Mouse (Mus musculus) CH12.LX (cell line): ENCODE data around the gene Itpr3. TPM values are rescaled to one million over a fixed set of nuclear protein-coding genes. Genes with fewer than 3 reads are reported as not detected.
A peak's percentile ranks its signal among the peaks of the same experiment; 100 is the strongest.

Experiments used
- DNase-seq: peaks from one replicate; pipeline ENCODE4 v3.0.0-alpha.2; 2013; ENCODE audit errors: extremely low read depth
- H3K27ac ChIP-seq: 2 replicates; pipeline ENCODE4 v1.5.1; 2012; ENCODE audit warnings: low read depth, mild to moderate bottlenecking, control low read depth, moderate library complexity; ENCODE audit not compliant: insufficient read depth
- H3K27me3 ChIP-seq: replicated peaks from 2 replicates; pipeline ENCODE3; 2012; ENCODE audit warnings: inconsistent platforms
- H3K36me3 ChIP-seq, 2 experiments: replicated peaks in 1 of 2; 2 replicates each; pipeline versions ENCODE3 to v1.6.1; 2012; ENCODE audit warnings: inconsistent platforms in 1 of 2, low read length in 1 of 2, mild to moderate bottlenecking in 1 of 2, mixed read lengths in 1 of 2, moderate library complexity in 1 of 2; ENCODE audit not compliant: control insufficient read depth in 1 of 2, insufficient read depth in 1 of 2
- H3K4me1 ChIP-seq, 2 experiments: 2 replicates each; pipeline ENCODE4 v1.6.1; 2012; ENCODE audit warnings: inconsistent platforms in 1 of 2, moderate library complexity in 1 of 2; ENCODE audit not compliant: insufficient read depth in 2 of 2, control insufficient read depth in 1 of 2
- H3K4me2 ChIP-seq: 2 replicates; pipeline ENCODE4 v1.6.1; 2012; ENCODE audit warnings: low read depth, mild to moderate bottlenecking, control low read depth; ENCODE audit not compliant: poor library complexity, insufficient read depth, severe bottlenecking
- H3K4me3 ChIP-seq, 3 experiments: fragments of 150-350 bp in 1 of 3; sonication (generic) in 1 of 3; replicated peaks in 1 of 3; 2 replicates each; pipeline versions ENCODE3 to v1.5.1; 2011 to 2012; ENCODE audit warnings: low read depth in 2 of 3, low read length in 2 of 3, mild to moderate bottlenecking in 2 of 3, moderate library complexity in 2 of 3, control low read depth in 1 of 3, improper control_type of control experiment in 1 of 3, inconsistent platforms in 1 of 3, mixed read lengths in 1 of 3; ENCODE audit not compliant: poor library complexity in 1 of 3
- H3K79me2 ChIP-seq: replicated peaks from 2 replicates; pipeline ENCODE4 v1.6.1; 2012; ENCODE audit warnings: mild to moderate bottlenecking, moderate library complexity; ENCODE audit not compliant: control insufficient read depth, poor library complexity, insufficient read depth, severe bottlenecking; ENCODE audit errors: extremely low read depth
- H3K9ac ChIP-seq: 2 replicates; pipeline ENCODE4 v1.6.1; 2012; ENCODE audit warnings: low read depth, mild to moderate bottlenecking, control low read depth, moderate library complexity; ENCODE audit not compliant: insufficient read depth
- H3K9me3 ChIP-seq: replicated peaks from 2 replicates; pipeline ENCODE3; 2012; ENCODE audit warnings: low read length, inconsistent platforms, mixed read lengths
- BHLHE40 ChIP-seq: IDR thresholded peaks from 2 replicates; pipeline ENCODE4 v1.6.1; 2011; ENCODE audit warnings: mild to moderate bottlenecking, low read depth, low read length, improper control_type of control experiment
- CHD2 ChIP-seq: IDR thresholded peaks from 2 replicates; pipeline ENCODE4 v1.6.1; 2011; ENCODE audit warnings: low read length, improper control_type of control experiment
- CTCF ChIP-seq, 2 experiments: IDR thresholded peaks in 1 of 2; conservative IDR thresholded peaks in 1 of 2; 2 replicates each; pipeline ENCODE4 v1.5.1; 2011 to 2012; ENCODE audit warnings: low read depth in 2 of 2, low read length in 2 of 2, improper control_type of control experiment in 1 of 2, inconsistent platforms in 1 of 2, mild to moderate bottlenecking in 1 of 2, moderate library complexity in 1 of 2
- E2F4 ChIP-seq: IDR thresholded peaks from 2 replicates; pipeline ENCODE4 v1.6.1; 2011; ENCODE audit warnings: low read depth, low read length, improper control_type of control experiment; ENCODE audit not compliant: insufficient replicate concordance
- ELF1 ChIP-seq: IDR thresholded peaks from 2 replicates; pipeline ENCODE4 v1.6.1; 2014; ENCODE audit warnings: low read depth, mild to moderate bottlenecking, inconsistent platforms, low read length, improper control_type of control experiment
- EP300 ChIP-seq: IDR thresholded peaks from 2 replicates; pipeline ENCODE4 v1.6.1; 2011; ENCODE audit warnings: low read length, improper control_type of control experiment
- ETS1 ChIP-seq: conservative IDR thresholded peaks from 2 replicates; pipeline ENCODE4 v1.6.1; 2012; ENCODE audit warnings: low read depth, mild to moderate bottlenecking, inconsistent platforms, low read length, improper control_type of control experiment, moderate library complexity
- GABPA ChIP-seq: IDR thresholded peaks from 2 replicates; pipeline ENCODE4 v1.6.1; 2012; ENCODE audit warnings: low read depth, low read length, improper control_type of control experiment, inconsistent platforms; ENCODE audit not compliant: insufficient replicate concordance
- HCFC1 ChIP-seq: IDR thresholded peaks from 2 replicates; pipeline ENCODE4 v1.6.1; 2012; ENCODE audit warnings: low read depth, mild to moderate bottlenecking, inconsistent platforms, low read length, improper control_type of control experiment
- IRF4 ChIP-seq: IDR thresholded peaks from 2 replicates; pipeline ENCODE4 v1.6.1; 2014; ENCODE audit warnings: low read depth, mild to moderate bottlenecking, inconsistent platforms, low read length, improper control_type of control experiment
- JUND ChIP-seq: conservative IDR thresholded peaks from 2 replicates; pipeline ENCODE4 v1.6.1; 2011; ENCODE audit warnings: low read depth, low read length, improper control_type of control experiment
- KAT2A ChIP-seq: IDR thresholded peaks from 2 replicates; pipeline ENCODE4 v1.6.1; 2012; ENCODE audit warnings: low read length, improper control_type of control experiment, inconsistent platforms; ENCODE audit not compliant: insufficient replicate concordance
- MAFK ChIP-seq: IDR thresholded peaks from 2 replicates; pipeline ENCODE4 v1.6.1; 2011; ENCODE audit warnings: low read length, improper control_type of control experiment; ENCODE audit not compliant: insufficient replicate concordance
- MAX ChIP-seq: IDR thresholded peaks from 2 replicates; pipeline ENCODE4 v1.6.1; 2011; ENCODE audit warnings: low read length, improper control_type of control experiment
- MEF2A ChIP-seq: IDR thresholded peaks from 2 replicates; pipeline ENCODE4 v1.6.1; 2014; ENCODE audit warnings: low read depth, mild to moderate bottlenecking, inconsistent platforms, low read length, improper control_type of control experiment, borderline replicate concordance
- MXI1 ChIP-seq: IDR thresholded peaks from 2 replicates; pipeline ENCODE4 v1.6.1; 2011; ENCODE audit warnings: mild to moderate bottlenecking, low read depth, low read length, improper control_type of control experiment
- MYC ChIP-seq: IDR thresholded peaks from 2 replicates; pipeline ENCODE4 v1.6.1; 2011; ENCODE audit warnings: low read depth, mild to moderate bottlenecking, improper control_type of control experiment, low read length
- NELFE ChIP-seq: IDR thresholded peaks from 2 replicates; pipeline ENCODE4 v1.6.1; 2011; ENCODE audit warnings: low read depth, low read length, improper control_type of control experiment
- POLR2A ChIP-seq: IDR thresholded peaks from 2 replicates; pipeline ENCODE4 v1.6.1; 2011; ENCODE audit warnings: low read depth, mild to moderate bottlenecking, improper control_type of control experiment, low read length
- POLR2AphosphoS2 ChIP-seq: IDR thresholded peaks from 2 replicates; pipeline ENCODE4 v1.6.1; 2011; ENCODE audit warnings: low read depth, low read length, improper control_type of control experiment
- RAD21 ChIP-seq: IDR thresholded peaks from 2 replicates; pipeline ENCODE4 v1.6.1; 2011; ENCODE audit warnings: low read depth, mild to moderate bottlenecking, low read length, improper control_type of control experiment, moderate library complexity
- RCOR1 ChIP-seq: conservative IDR thresholded peaks from 2 replicates; pipeline ENCODE4 v1.6.1; 2012; ENCODE audit warnings: low read depth, mild to moderate bottlenecking, inconsistent platforms, low read length, improper control_type of control experiment
- SIN3A ChIP-seq: IDR thresholded peaks from 2 replicates; pipeline ENCODE4 v1.6.1; 2012; ENCODE audit warnings: low read length, improper control_type of control experiment, inconsistent platforms
- SMC3 ChIP-seq: IDR thresholded peaks from 2 replicates; pipeline ENCODE4 v1.6.1; 2011; ENCODE audit warnings: low read depth, low read length, improper control_type of control experiment
- TBP ChIP-seq: conservative IDR thresholded peaks from 2 replicates; pipeline ENCODE4 v1.6.1; 2011; ENCODE audit warnings: low read depth, low read length, improper control_type of control experiment
- TCF12 ChIP-seq: IDR thresholded peaks from 2 replicates; pipeline ENCODE4 v1.6.1; 2014; ENCODE audit warnings: low read depth, mild to moderate bottlenecking, inconsistent platforms, low read length, improper control_type of control experiment
- UBTF ChIP-seq: IDR thresholded peaks from 2 replicates; pipeline ENCODE4 v1.6.1; 2012; ENCODE audit warnings: low read depth, mild to moderate bottlenecking, inconsistent platforms, low read length, improper control_type of control experiment, moderate library complexity
- USF1 ChIP-seq: IDR thresholded peaks from 2 replicates; pipeline ENCODE4 v1.6.1; 2014; ENCODE audit warnings: low read depth, mild to moderate bottlenecking, inconsistent platforms, low read length, improper control_type of control experiment
- USF2 ChIP-seq: conservative IDR thresholded peaks from 2 replicates; pipeline ENCODE4 v1.6.1; 2011; ENCODE audit warnings: low read depth, low read length, improper control_type of control experiment
- ZC3H11A ChIP-seq: IDR thresholded peaks from 2 replicates; pipeline ENCODE4 v1.6.1; 2012; ENCODE audit warnings: low read depth, mild to moderate bottlenecking, inconsistent platforms, low read length, improper control_type of control experiment
- ZKSCAN1 ChIP-seq: IDR thresholded peaks from 2 replicates; pipeline ENCODE4 v1.6.1; 2012; ENCODE audit warnings: low read depth, inconsistent platforms, low read length, improper control_type of control experiment, borderline replicate concordance
- ZMIZ1 ChIP-seq: IDR thresholded peaks from 2 replicates; pipeline ENCODE4 v1.6.1; 2012; ENCODE audit warnings: low read depth, mild to moderate bottlenecking, inconsistent platforms, low read length, improper control_type of control experiment
- ZNF384 ChIP-seq: IDR thresholded peaks from 2 replicates; pipeline ENCODE4 v1.6.1; 2012; ENCODE audit warnings: low read depth, low read length, improper control_type of control experiment, inconsistent platforms
- dilution Hi-C: fragments of 300-500 bp; cut with MboI; formaldehyde crosslinking; loops from 2 replicates; pipeline ENCODE4 v1.14.3; 2020; ENCODE audit warnings: low sequenced_read_pairs; ENCODE audit not compliant: extremely low pct_unique_long_range_greater_than_20kb, extremely low pct_ligation_motif_present
- in situ Hi-C: fragments of 300-500 bp; cut with MboI; formaldehyde crosslinking; loops from 3 replicates; pipeline ENCODE4 v1.14.3; 2019; ENCODE audit warnings: low sequenced_read_pairs, low pct_ligation_motif_present, low pct_unique_long_range_greater_than_20kb, mixed read lengths
- polyA plus RNA-seq: library from polyadenylated mRNA; unstranded; fragments of >175 nt; gene quantifications from 2 replicates; pipeline ENCODE4 v1.2.1, GENCODE M21; 2012; ENCODE audit warnings: low read depth; ENCODE audit not compliant: insufficient read length
- total RNA-seq, 2 experiments: library from RNA; depleted of rRNA; stranded (reverse); fragments of 300-350 nt in 1 of 2; fragments of >200 nt in 1 of 2; gene quantifications; 2 replicates each; pipeline ENCODE4 v1.2.3; 2012 to 2014

Gene Itpr3
- total and polyA plus RNA-seq, 3 experiments = 2.5 to 11.3 (median 9.5) TPM

- dilution Hi-C loops (no loop called here), in situ Hi-C loops (no loop called here)
- Histone ChIP-seq H3K4me3 (peak overlapping the region; percentile 13 to 33 (median 28)), H3K79me2 (no peaks in the 10 kb centered on the region), H3K27ac (no peak overlapping the region), H3K4me2 (peak overlapping the region; percentile 53), H3K4me1 (peaks cover 6 to 41% of the 10 kb centered on the region in 2 experiments), H3K27me3 (no peaks in the 10 kb centered on the region), H3K9ac (no peak overlapping the region), H3K9me3 (no peaks in the 10 kb centered on the region), H3K36me3 (no peaks in the 10 kb centered on the region)
- TF ChIP-seq MAFK (no peak), USF2 (peak; percentile 30; the same call in 1 of the 2 replicates), BHLHE40 (peak; percentile 90), ZNF384 (no peak), MAX (peak; percentile 89), TBP (no peak), ZMIZ1 (no peak), IRF4 (peak; percentile 33), ZKSCAN1 (no peak), POLR2AphosphoS2 (no peak), NELFE (peak; percentile 60), RCOR1 (no peak), MXI1 (peak; percentile 38; the same call in 1 of the 2 replicates), ETS1 (peak; percentile 34), EP300 (0 out of 2 replicates have a peak, but pooled peaks have one; percentile 5), HCFC1 (peak; percentile 60), USF1 (peak; percentile 62), CHD2 (peak; percentile 50), JUND (no peak), MYC (peak; percentile 90), SMC3 (0 out of 2 replicates have a peak, but pooled peaks have one; percentile 9), ELF1 (peak; percentile 95), KAT2A (no peak), CTCF (conservative IDR thresholded peaks at IDR 0.05 in 1 of 2, IDR thresholded peaks at IDR 0.05 in 1 of 2; ENCODE audit: low read depth in 2 of 2, low read length in 2 of 2) (peak in 1 of 2 experiments; percentile 68; a peak in 2 of 4 replicates), ZC3H11A (no peak), RAD21 (no peak; the same call in 1 of the 2 replicates), E2F4 (no peak), GABPA (no peak), UBTF (no peak), MEF2A (peak; percentile 13), SIN3A (peak; percentile 63), POLR2A (peak; percentile 66), TCF12 (peak; percentile 66)
- peak; percentile 88 for DNase-seq
Observed at GRCm38 (mm10) chr17:27011998-27012672, 45.0 kb upstream of the Itpr3 start.
